Mouse (Mus musculus) right cerebral cortex, postnatal 14 days (tissue): ENCODE data around the gene Rpl36-ps4.
"Not testable (repeated sequence)": the region's sequence is repeated elsewhere in the genome, so short reads cannot be mapped to it uniquely, and the experiment has no call there.

Experiments
- DNase-seq: peaks from one replicate; pipeline ENCODE4 v3.0.0; 2022

The Rpl36-ps4 gene

GRCm38 (mm10) chr17:87948965-87949584 is 28.3 kb downstream of the Rpl36-ps4 start:
- DNase-seq = peak; percentile 76

DNA sequence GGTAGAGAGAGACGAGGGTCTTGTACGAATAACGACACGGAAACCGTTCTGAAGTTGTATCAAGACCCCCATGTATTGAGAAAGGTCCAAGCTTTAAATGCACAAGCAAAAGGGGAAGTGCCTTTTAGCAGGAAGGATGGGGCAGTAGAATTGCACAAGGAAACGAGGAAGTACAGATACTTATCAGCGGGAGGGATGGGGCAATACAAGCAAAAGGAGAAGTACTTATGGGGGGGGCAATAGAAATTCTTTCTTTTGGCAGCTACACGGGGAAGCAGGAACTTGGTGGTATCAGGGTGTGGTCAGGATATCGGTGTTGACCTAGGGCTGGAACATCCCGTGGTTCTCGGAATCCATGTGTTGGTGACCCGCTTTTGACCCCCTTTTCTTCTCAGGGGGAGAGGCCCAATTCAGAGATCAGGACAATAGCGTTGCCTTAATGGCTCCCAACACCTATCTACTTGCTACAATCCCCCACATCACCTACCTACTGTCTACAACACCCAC is 33.9 kb downstream of the Rpl36-ps4 start:
- DNase-seq = not testable (repeated sequence)

DNA sequence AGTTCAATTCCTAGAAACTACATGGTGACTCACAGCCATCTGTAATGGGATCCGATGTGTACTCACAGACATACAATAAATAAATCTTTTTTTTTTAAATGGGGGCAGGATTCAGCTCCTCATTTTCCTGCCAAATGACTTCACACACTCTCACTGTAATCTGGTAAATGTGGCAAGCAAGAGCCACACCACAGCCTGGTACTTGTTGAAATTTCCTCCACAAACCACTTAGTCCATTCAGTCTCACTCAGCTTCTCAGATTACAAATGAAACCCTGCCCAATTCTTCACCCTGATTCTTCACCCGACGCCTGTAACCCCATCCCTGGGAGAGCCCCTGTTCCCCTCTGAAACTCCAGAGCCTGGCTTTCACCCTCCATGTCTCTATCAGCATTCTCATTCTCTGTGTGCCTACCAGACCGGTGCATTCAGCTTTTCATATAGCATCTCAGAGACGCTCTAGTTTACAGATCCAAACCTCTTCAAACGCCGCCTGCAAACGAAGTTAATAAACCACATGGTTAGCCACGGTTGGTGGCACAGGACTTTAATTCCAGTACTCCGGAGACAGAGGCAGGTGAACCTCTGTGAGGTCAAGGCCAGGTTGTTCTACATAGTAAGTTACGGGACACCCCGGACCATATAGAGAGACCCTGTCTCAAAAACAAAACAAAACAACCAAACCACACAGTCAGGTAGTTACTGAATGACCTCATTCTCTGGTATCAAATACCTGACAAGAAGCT is 36.5 kb downstream of the Rpl36-ps4 start:
- no peak for DNase-seq

DNA sequence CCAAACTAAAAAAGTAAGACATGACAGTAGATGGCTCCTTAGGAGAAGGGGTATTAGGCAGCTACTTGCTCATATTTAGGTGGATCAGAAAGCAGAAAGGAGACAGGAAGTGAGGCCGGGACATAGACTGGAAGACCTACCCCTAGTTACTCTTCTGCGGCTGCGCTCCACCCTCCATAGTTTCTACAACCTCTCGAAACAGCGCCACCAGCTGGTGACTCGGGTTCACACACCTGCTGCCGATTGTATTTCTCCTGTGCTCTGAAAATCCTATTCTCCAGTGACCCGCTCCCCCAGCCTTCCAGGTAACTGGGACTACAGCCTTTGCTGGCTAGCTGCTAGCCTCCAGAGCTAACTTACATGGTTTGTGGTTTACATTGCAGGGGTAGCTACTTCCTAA is 37.5 kb downstream of the Rpl36-ps4 start:
- DNase-seq = peak; percentile 13

GRCm38 (mm10) chr17:87959406-87959805 is 38.6 kb downstream of the Rpl36-ps4 start:
- DNase-seq = not testable (repeated sequence)

DNA sequence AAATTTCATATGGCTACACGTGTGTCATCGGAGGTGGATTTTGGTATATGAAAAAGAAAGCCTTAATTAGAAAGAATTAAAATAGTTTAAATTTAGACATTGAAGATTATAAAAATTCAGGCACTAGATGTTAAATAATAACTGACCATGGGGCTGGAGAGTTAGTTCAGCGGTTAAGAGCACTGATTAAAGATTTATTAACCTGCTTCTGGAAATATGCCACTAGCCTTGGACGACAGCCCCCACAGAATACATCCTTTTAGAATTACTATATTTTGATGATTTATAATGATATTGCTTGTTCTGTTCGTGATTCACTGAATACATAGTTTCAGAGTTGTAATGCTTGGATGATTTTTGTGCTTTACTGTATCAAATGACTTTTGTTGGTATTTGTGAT is 39.2 kb downstream of the Rpl36-ps4 start:
- not testable (repeated sequence) for DNase-seq

DNA sequence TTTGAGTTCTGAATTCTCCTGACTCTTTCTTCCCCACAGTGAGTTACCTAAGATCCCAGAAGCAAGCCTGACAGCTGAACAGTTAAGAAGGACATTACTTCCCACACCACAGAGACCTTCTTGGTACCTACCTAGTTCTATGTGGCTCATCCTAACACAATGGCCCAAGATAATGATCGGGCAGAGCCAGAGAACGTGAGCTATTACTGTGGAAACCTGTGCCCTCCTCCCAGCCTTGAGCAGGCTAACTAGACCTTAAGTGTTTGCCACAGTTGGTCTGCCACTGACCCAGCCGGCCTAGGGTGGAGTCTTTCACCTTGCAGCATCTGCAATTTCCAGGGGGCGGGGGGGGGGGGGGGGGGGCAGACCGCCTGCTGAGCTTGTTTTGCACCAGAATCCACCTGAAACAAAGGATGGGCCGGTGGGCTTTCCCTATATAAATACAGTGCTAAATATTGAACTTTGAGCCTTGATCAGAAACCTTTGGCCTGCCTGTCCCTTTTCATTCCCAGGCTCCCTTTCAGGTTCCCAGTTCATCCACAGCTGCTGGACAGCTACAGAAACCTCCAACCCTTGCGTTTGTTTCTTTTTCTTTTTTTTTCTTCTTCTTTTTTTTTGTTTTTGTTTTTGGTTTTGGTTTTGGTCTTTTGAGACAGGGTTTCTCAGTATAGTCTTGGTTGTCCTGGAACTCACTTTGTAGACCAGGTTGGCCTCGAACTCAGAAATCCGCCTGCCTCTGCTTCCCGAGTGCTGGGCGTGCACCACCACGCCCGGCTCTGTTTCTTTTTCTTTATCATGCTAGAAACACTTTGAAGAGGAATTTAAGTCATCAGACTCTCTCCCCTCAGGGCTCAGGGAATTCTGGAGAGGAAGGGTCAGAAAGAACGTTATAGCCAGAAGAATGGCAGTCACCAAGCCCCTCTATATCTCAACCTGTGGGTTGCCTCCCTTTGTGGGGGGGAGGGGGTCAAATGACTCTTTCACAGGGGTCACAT is 42.6 kb downstream of the Rpl36-ps4 start:
- no peak for DNase-seq

- not testable (repeated sequence) for DNase-seq
Measured at GRCm38 (mm10) chr17:87968483-87968926, 47.7 kb downstream of the Rpl36-ps4 start.
